Mouse (Mus musculus): ENCODE measurements around the gene 0610030E20Rik. TPM values are rescaled to one million over a fixed set of nuclear protein-coding genes. Genes with fewer than 3 reads are reported as not detected.

The 0610030E20Rik gene
- polyA plus RNA-seq, 1 experiment: 37.6 TPM

GRCm38 (mm10) chr6:72370091-72370490 lies 23.0 kb downstream of the 0610030E20Rik start:
- DNase-seq (ENCODE audit: low spot score): no peak

DNA sequence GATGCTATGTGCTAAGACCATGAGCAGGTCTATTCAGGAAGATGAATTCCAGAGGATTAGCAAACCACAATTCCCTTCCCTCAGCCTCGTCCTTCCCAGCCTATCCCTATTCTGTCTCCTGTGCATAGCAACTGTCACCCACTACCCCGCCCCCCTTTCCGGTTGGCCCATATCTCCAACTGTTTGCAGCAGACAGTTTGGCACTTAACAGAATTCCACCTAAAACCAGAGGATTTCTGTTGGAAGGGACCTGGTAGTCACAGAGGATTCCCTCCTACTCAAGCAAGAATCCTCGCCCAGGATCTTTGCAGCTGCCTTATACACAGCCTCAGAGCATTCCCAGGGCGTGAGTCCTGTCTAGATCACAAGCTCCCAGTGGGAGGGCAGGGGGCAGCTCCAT lies 24.0 kb downstream of the 0610030E20Rik start:
- no peak for DNase-seq (ENCODE audit: low spot score)

DNA sequence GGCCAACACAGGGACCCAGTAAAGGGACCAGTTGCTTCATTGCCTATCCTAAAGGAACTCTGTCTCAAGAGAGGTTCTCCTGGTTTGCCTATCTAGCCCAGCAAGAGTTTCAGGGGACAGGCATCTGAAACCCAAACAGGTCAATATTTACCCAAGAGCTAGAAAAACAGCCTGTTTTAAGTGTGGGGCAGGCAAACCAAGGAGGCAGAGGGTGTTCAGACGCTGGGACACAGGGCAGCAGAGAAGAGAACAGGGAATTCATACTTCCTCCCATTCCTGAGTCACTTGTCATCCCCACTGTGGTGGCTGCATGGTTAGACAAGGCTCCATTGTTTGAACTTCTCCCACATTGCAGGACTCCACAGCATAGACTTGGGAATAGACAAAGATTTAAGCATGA lies 24.5 kb downstream of the 0610030E20Rik start:
- no peak for DNase-seq (ENCODE audit: low spot score)

DNA sequence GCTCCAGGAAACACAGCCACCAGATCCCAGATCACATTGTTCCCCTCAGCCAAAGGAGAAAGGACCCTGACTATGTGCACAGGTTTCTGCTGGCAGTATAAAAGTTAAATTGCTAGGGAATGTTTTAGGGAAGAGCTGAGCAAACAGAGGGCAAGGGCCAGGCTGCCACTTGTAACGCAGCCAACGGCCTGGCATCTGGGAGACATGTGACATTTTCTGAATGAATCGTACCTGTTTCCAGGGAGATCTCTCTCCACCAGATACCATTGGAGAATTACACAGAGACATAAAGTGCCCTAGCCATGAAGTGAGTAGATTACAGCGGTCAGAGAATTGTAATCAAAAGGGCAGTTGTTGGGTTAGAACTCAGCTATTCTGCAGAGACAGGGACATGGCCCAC lies 26.1 kb downstream of the 0610030E20Rik start:
- no peak for DNase-seq (ENCODE audit: low spot score)

DNA sequence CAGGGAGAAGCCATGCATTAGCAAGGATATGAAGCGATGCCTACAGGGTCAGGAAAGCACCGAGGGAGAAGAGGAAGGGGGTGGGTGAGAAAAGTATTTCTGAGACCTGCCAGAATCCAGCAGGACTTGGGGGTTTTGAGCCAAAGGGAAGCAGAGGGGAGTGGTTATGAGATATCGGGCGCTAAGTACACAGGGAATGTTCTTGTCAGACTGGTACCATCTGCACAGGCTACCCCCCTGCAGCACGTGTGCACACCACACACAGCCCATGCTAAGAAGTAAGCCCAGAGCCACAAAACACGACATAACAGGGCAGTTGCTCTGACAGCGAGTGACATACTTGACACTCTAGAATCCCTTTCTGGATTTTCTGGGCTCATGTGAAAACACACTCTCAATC lies 27.1 kb downstream of the 0610030E20Rik start:
- DNase-seq (ENCODE audit: low spot score): no peak

DNA sequence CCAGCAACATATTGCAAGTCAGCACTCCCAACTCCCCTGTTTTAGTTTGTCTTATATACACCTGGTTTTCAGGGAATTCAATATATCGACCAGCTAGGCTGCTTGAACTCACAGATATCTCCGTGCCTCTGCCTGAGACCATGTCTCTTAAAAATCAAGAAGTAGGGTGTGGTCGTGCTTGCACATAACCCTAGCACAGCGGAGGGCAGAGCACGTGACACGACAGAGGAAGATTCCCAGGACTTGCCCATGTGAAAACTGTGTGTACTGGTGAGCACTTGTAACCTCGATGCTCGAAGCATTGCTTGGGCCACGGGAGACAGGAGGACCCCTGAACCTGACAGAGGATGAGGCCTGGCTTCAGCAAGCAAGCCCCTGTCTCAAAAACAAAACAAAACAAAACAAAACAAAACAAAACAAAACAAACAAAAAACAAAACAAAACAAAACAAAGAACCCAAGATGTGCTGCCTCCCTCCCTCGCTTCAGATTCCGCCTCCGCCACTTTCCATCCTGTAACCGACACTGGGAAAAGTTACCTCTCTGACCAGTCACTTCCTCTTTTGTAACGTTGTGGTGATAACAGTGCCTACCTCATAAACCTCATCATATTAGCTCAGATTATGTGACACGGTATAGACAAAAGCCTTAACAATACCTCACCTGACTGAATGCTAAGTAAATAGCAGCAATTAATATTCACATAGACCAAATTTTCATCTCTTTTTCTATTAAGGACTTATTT lies 27.9 kb downstream of the 0610030E20Rik start:
- no peak for DNase-seq (ENCODE audit: low spot score)

DNA sequence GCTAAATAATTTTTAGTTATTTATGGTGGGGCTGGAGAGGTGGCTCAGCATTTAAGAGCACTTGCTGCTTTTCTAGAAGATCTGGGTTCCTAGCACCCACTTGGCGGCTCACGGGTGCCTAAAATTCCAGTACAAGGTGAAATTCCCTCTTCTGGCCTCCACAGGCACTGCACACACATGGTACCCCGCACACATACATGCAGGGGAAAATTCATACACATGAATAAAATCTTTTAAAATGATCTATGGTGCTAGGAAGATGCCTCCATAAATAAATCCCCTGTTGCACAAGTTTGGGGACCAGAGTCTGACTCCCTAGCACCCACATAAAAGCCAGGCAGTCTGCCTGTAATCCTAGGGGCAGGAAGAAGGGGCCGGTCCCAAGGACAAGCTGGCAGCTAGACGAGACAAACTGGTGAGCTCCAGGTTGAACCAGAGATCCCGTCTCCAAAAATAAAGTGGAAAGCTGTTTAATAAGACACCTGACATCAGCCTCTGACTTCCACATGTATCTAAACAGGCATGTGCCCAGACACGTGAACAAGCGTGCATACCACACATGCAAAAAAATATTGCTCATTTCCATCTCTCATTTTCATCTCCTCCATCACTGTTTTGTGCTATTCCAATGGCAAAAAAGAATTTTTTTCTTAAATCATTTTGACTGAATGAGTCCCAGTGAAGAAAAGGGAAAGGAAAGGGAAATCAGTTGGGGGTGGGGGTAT lies 31.6 kb downstream of the 0610030E20Rik start:
- DNase-seq (ENCODE audit: low spot score): no peak

- DNase-seq (ENCODE audit: low spot score): no peak
These were observed 32.4 kb downstream of the 0610030E20Rik start for GRCm38 (mm10) chr6:72379377-72380130.

- peak; percentile 82 for DNase-seq (ENCODE audit: low spot score)
These were observed 33.1 kb downstream of the 0610030E20Rik start, which contains the start of gene Vamp5 for GRCm38 (mm10) chr6:72380131-72380770. Gene Vamp5 (minus strand): TSS chr6:72380468.

- DNase-seq (ENCODE audit: low spot score): no peak
These were observed 35.4 kb downstream of the 0610030E20Rik start for GRCm38 (mm10) chr6:72382494-72382893.

DNA sequence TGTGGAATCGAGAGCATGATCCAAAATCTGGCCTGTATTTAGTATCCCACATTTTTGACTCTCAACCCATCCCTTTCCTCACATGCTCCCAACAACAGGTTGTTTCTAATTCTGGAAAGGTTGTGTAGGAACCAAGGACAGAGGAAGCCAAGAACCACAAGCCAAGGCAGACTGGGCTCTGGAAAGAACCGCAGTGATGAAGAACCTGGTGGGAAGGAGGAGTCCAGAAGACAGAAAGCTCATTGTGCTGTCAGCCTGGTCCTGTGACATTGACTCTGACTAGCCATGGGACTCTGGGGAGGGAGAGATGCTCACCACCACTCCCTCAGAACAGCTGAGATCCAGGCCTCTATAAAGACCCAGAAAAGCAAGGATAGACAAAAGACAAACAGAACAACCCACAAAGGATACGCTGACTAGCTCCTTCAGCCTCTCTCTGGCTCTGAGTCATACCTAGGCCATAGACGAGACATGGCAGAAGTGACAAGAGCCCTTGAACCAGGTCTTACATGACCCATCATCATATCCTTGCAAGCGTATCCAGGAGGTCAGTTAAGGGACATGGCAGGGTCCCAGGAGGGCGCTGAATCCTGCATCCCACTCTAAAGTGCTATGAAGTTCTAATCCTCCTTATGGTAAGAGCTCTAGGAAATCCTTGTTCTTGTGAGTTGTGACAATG lies 36.2 kb downstream of the 0610030E20Rik start:
- DNase-seq (ENCODE audit: low spot score): no peak

- no peak for DNase-seq (ENCODE audit: low spot score)
These were observed 36.8 kb downstream of the 0610030E20Rik start for GRCm38 (mm10) chr6:72383952-72384351.

DNA sequence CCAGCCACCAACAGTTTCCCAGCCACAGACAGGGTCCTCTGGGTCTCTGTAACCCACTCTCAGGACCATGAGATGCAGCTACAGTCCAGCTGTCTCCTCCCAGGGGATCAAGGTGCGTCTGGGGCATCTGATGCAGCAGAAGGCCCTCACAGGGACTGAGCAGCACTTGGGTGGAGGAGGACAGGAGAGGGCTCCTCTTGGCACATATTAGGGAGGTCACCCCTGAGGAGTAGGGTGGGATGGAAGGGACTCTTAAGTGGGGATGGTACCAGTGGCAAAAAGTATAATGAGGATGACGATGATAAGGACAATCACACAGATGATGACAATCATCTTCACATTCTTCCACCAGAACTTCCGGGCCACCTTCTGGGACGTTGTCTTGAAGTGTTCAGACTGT lies 38.1 kb downstream of the 0610030E20Rik start:
- DNase-seq (ENCODE audit: low spot score): no peak

DNA sequence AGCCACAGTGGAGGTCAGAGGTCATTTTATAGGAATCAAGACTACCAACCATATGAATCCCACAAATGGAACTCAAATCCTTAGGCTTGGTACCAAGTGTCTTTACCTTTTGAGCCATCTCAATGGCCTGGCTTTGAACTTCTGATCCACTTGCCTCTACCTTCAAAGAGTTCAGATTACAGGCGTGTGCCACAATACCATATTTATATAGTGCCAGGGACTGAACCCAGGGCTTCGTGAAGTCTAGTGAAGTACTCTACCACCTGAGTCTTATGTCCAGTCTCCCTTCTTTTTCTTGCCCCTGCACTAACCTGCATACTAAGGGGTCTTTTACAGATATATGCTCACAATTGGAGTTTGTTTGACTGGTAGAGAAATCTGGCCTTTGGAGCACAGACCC lies 39.4 kb downstream of the 0610030E20Rik start:
- DNase-seq (ENCODE audit: low spot score): no peak

DNA sequence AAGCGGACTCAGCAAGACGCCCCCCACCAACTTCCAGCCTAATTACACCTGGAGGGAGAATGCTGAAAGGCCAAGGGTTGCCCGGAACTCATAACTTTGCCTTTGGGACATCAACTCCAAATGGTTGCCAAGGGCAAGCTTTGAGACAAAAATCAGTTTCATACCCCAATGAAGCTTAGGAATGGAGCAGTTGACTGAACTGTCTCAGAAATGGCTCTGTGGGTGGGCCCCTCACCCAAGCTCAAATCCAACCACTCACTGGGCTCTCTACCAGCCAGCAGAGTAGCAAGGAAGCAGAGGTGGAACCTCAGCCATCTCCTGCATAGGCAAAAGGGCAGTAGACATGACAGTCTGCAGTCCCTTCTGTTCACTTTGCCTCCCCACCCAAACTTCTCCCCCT lies 40.7 kb downstream of the 0610030E20Rik start:
- no peak for DNase-seq (ENCODE audit: low spot score)

- DNase-seq (ENCODE audit: low spot score): no peak
These were observed 41.1 kb downstream of the 0610030E20Rik start for GRCm38 (mm10) chr6:72388266-72388665.

DNA sequence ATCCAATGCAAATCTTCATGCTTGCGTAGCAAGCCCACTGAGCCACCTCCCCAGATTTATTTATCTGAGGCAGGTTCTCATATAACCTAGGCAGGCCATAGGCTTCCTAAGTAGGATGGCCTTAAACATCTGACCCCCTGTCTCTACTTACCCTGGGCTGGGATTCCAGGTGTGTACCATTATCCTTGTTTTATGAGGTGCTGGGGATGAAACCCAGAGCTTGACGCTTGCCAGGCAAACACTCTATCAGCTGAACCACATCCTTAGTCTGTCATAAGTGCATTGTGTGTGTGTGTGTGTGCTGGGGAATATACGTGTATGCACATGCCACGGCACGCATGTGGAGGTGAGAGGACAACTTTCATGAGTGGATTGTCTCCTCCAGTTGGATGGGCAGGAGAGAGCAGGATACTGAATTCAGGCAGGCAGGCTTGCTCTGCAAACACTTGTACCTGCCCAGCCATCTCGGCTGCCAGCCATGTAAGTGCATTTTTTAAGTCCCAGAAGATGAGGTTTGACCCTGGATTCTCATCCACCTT lies 41.7 kb downstream of the 0610030E20Rik start:
- DNase-seq (ENCODE audit: low spot score): no peak

DNA sequence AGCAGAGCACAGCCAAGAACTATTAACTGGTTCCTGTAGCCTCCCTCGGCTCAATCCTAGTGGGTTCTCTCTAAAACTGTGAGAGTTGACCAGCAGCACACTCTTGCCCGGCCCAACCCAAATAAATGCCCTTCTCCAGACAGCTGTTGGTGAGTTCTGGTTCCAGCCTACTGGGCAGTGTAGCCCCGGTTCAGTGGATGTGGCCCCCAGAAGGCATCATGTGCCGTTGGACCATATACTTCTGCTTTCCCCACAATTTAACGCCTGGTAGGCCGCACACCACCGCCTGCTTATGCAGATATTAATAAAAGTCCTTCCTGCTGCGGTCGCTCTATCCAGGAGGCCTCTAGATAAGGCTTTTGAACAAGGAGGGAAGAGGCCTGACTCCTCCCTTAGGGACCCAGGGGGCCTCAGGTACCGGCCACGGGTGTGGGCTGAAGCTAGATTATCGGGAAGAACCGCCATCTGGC lies 42.4 kb downstream of the 0610030E20Rik start:
- DNase-seq (ENCODE audit: low spot score): peak; percentile 45

DNA sequence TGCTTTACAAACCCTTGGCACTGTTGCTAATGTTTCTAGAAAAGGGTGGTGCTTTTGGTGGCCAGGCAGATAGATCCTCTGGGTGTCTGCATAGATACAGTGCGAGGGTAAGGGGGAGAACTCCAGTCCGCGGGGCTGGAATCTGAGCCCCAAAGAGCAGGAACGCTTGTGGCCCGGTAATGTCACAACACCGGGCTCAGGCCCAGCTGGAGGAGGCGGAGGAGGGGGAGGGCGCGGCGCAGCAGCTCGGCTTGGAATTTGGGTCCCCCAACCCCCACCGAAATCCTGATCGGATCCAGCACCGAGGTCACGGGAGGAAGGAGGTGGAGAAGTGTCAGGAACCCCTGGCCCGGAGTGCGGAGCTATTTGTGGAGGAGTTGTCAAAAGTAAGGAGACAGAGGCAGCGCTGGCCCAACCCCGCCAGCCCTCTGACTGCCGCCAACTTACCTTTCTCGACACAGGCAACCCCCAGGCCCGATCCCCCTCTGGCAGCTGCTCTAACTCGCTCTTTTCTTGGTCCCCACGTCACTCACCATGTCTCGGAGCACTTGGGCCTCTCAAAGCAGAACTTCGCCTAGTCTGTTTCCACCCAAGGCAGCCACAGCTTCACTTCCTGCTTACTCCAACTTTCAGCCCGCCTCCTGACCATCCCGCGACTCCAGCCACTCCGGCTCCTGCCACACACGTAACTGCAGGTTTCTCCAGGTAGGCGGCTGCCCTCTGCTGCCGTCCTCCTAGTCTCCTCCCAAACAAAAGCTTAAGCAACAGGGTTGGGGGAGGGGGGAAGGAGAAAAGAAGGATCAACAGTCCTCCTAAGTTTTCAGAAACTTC lies 43.0 kb downstream of the 0610030E20Rik start, which contains the start of gene Vamp8:
Gene Vamp8, minus strand, starts transcription at position 763 of the 831 bp plus-strand sequence.
- peak; percentile 76 for DNase-seq (ENCODE audit: low spot score)
